Mouse (Mus musculus) spleen, adult 2 months (tissue): ENCODE data around the gene Lbr.

ENCODE experiments used
- CTCF ChIP-seq: fragments of 200-500 bp; IDR thresholded peaks from 2 replicates; pipeline ENCODE4 v1.5.1; 2011; ENCODE audit warnings: mild to moderate bottlenecking, inconsistent platforms; ENCODE audit not compliant: insufficient read depth, insufficient read length, insufficient replicate concordance; ENCODE audit errors: extremely low read depth
- POLR2A ChIP-seq: fragments of 200-500 bp; IDR thresholded peaks from 2 replicates; pipeline ENCODE4 v1.6.1; 2011; ENCODE audit warnings: low read depth, low read length, inconsistent platforms

DNA sequence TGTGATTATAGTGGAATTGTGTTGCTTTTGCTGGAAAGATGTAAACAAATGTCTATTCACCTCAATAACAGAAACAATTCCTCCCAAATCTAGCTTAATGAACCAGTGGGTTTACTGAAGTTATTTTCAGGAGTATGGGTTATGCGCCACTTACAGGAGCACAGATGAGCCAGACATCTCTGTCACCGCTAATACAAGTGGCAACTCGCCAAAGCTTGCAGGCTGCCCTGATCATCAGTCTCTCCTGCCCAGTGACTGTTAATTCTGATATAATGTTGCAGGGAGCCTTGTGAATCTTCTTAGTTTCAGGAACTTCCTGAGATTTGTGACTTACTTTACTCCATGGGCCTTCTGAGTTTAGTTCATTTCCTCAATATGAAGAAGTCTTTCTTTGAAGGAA, 42.9 kb downstream of the Lbr start:
- TF ChIP-seq POLR2A: no peak
- no peak for TF ChIP-seq CTCF
